Mouse (Mus musculus): ENCODE data around the gene Plac1.

DNA sequence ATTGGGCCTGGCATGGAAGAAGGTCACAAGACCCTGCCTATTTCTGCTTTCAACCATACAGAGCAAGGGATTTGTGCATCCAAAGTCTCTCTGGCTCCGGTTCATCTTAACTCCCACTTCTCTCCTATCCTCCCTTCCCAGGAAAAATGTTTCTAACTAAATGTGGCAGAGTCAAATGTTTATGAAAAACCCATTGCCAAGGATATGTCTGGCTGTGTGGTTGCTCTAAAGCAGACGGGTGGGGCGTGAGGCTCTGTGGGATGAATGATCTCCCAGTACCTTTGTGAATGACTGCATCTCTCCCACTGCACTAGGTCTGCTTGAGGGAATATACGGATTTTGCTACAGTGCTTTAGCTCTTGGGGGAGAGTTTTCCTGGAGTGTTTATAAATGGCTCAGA, 193.9 kb downstream of the Plac1 start:
- TF ChIP-seq EP300 (IDR thresholded peaks at IDR 0.05; ENCODE audit: low read depth), result no peak
- no peak for TF ChIP-seq CTCF (IDR thresholded peaks at IDR 0.05; ENCODE audit: low read depth)
